Mouse (Mus musculus): ENCODE measurements around the gene Bicc1. TPM values are rescaled to one million over a fixed set of nuclear protein-coding genes. Genes with fewer than 3 reads are reported as not detected.

Gene Bicc1
- total RNA-seq, 2 experiments from 2014 or later = not detected

DNA sequence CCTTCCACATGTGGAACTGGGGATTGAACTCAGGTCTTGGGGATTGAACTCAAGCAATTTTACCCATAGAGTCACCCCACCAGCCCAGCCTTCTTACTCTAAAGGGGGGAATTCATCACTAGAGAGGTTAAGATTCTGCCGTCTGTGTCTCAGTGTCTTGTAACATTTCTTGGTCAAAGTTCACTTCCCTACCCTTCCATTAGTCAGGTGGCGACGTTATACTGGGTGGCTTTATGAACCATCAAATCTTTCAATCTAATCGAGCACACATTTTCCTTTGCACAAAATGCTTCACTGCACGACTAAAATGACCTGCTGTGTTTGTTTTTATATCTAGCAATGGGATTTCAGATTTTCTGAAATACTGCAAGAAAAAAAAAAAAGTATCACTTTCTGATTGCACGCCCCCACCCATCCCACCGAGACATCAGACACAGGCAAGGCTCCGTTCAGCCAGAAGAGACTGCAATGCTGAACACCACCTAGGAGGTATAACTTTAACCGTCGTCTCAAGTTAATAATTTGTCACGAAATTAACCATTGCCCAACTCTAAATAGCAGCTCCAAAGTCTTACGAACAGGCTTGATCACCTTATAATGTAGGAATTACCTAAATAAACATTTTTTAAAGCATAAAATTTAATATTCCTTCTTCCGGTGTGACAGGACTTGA is 32.1 kb downstream of the Bicc1 start:
- ATAC-seq (replicated peaks; ENCODE audit: low FRiP score, poor library complexity, severe bottlenecking) = no peak

DNA sequence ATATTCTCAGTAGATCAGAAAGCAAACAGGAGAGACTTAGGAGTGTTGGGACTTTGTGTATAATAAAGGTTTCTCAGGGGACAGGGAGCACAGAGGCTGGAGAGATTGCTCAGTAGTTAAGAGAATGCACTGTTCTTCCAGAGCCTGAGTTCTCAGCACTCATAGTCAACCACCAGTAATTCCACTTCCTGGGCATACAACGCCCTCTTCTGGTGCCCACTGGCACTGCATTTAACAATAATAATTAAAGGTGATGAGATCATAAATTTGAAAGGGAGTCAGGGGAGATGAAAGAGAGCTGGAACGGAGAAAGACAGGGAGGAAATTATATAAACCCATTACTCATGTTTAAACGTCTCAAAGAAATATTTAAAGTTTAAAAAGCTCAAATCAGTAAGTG is 35.5 kb downstream of the Bicc1 start:
- ATAC-seq (replicated peaks; ENCODE audit: low FRiP score, poor library complexity, severe bottlenecking) = no peak

DNA sequence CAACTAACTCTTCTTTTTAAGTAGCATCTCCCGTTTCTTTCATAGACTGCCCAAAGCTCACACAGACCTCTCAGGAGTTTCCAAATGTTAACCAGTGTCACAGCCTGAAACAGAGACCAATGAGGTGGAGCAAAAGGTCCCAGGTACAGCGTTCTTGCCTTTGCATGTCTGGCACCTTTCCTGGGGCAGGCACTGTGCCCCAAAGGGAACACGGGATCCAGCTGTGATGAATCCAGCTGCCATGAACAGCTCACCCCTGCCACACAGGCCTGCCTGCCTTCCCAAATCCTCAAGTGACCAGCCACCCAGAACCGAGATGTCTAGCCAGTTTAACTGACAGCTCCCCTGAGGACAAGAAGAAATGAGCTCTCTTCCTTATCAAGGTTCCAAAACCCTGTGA is 36.1 kb downstream of the Bicc1 start:
- ATAC-seq (replicated peaks; ENCODE audit: low FRiP score, poor library complexity, severe bottlenecking) = no peak

DNA sequence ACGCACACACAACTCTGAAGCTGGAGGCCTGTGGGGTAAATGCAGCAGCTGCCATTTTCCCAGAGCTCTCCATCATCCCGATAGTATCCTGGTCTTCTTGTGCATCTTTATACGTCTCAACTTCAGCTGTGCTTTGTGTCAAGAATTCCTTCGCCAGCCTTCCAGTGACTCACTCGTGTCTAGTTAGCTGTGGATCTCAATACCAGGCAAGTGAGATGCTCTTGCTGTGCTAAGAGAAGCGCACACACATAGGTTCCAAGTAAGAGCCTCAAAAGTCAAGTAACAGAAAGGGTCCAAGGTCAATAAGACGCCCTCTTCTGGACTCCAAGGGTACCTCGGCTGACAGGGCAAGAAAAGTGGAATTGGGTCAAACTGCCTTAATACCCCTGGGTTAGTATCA is 37.0 kb downstream of the Bicc1 start:
- no peak for ATAC-seq (replicated peaks; ENCODE audit: low FRiP score, poor library complexity, severe bottlenecking)

DNA sequence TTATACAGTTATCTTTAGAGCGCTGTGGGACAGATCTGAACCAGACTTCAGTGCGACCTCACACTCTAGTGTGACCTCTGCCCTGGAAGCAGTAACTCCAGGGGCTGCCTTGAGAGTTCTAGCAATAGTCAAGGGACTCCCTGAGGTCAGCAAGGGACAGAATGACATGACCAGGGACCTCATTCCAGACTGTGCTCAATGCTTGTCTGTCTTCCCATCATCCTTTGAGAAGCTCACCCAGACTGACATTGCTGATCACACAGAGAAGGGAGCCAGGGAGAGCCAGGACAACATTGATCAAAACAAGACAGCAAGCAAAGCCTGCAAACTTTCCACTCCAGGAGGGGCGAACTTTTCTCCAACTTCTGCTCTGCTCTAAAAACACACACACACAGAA is 38.7 kb downstream of the Bicc1 start:
- ATAC-seq (replicated peaks; ENCODE audit: low FRiP score, poor library complexity, severe bottlenecking) = no peak

DNA sequence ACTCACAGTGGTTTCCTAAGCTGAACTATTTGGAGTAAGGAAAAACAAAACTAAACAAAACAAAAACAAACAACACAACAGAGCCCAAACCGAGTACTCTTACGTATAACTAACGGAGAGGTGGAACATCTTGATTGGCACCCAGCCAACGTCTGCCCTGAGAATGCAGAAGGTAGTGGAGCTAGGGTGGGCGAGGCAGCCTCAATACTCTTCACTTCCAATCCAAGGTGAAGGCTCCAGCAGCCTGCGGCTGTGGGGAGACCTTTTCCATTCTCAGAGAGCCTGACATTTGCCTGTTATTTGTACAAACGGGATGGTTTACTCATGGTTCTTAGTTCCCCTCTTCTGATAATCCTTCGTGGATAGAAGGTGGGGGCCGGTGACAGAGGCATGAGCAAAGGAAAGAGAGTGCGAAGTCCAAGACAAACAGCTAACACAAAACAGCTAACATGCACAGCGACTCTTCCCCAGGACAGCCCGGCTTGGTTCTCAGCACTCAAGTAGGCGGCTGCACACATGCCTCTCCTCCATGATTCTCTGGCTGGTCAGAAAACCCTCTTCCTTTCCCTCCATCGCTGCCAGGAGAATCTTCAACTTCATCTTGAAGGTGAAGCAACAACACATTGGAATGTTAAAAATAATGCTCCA is 39.3 kb downstream of the Bicc1 start:
- ATAC-seq (replicated peaks; ENCODE audit: low FRiP score, poor library complexity, severe bottlenecking) = no peak

DNA sequence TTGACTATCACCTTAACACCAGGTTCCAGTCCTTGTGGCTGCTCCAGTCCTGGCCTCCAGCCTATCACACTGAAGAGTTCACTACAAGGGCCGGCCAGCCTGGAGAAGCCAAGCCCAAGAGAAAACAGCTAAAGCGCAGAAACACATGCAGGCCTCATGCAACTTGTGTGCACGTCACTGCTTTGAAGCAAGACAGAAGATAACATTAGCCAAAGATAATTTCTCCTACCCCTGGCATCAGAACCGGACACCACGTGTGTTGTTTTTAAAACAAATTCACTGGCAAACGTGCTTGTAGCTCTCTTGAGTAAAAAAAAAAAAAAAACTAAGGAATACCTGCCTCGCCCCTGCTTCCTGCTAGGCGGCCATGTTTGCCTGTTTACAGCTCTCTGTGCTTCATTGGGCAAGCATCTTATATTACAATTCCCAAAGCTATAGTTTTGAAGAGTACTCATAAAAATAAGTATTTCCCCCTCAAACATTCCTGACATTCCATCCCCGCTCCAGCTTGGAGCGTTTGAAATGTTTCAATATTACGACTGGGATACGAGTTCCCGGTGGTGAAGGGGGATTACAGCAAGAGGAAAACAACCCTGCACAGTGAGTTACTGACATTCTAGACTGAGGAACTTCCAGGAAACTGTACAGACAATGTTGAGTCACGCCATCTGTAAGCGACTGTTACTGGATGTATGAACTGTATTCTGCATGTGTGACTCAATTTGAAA is 40.2 kb downstream of the Bicc1 start:
- ATAC-seq (replicated peaks; ENCODE audit: low FRiP score, poor library complexity, severe bottlenecking) = no peak

DNA sequence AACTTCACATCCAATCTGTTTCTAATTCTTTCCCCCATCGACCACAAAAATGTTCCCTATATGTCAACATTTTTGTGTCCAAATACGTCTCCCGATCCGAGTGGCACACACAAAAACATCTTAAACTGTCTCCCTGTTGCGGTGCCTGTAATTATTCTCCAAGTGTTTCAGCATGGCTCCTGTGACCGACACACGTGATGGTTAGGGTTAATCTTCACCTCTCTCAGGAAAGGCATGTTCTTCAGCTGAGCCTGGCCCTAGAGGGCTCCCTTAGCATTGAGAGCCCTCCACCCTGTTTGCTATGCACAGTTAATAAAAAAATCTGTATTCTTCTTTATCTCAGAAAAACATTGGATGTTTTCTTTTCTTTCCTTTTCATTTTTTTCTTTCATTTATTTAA is 41.7 kb downstream of the Bicc1 start:
- ATAC-seq (replicated peaks; ENCODE audit: low FRiP score, poor library complexity, severe bottlenecking) = no peak

DNA sequence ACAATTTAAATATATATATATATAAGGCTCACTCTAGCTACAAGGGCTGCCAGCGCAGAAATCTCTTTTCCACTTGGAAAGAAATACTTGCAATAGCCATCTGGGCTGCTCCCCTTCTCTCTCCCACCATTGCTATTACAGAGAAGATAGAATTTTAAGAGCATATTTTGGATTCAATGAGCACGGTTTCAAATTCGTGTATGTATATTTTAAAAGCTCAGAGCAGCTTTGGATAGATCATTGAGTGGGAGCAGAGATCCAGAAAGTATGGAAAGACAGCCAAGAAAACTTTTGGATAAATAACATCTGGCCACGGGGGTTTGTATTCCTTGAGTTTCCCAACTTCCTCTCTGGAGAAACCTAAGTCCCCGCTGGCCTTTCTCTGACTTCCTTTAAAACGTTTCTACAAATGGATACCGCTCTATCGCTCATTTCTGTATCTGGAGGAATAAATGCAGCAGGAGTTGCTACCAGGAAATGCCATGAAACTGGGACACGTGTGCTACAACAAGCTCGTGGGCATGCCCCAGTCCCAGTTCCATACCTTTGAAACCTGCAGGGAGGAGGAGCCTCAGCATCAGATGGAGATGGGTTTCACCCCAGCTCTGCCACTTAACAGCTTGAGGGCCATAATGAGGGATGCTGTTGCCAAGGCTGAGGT is 45.1 kb downstream of the Bicc1 start:
- no peak for ATAC-seq (replicated peaks; ENCODE audit: low FRiP score, poor library complexity, severe bottlenecking)

DNA sequence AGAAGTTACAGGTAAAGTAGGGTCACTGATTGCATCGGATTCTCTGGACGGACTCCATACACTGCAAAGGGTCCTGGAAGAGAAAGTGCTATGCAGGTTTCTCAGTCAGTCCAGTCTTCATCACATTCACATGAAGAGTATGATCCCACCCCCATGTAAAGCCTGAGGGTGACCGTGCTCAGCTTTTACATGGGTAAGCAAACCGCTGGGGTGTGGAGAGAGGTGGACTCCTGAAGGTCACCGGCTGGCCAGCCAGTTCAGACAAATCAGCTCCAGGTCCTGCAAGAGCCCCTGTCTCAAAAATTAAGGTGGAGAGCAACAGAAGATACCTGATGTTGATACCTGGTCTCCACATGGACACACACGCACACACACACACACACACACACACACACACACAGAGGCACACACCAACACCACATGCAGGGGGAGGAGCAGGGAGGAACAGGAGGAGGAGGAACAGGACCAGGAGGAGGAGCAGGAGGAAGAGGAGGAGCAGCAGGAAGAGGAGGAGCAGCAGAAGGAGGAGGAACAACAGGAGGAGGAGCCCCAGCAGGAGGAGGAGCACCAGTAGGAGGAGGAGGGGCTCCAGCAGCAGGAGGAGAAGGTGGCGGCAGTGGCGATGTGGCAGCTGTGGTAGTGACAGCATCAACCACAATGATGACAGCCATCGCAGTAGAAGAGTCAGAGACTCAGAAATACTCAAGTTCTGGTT is 52.9 kb downstream of the Bicc1 start:
- no peak for ATAC-seq (replicated peaks; ENCODE audit: low FRiP score, poor library complexity, severe bottlenecking)

DNA sequence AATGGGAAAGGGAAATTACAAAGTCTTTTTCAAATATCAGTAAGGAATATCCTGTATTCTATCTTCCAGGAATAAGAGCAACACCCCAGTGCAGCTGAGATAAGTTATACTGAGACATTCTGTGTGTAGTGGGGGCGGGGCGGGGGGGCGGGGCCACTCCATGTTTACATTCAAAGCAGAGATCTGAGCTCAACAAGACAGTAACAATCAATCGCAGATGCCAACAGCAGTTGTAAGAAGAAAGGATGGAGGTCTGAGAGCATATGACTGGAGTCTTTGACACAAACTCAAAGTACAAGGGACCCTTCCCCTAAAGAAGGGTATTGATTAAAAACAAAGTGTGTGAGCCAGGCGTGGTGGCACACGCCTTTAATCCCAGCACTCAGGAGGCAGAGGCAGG is 54.7 kb downstream of the Bicc1 start:
- ATAC-seq (replicated peaks; ENCODE audit: low FRiP score, poor library complexity, severe bottlenecking) = no peak

DNA sequence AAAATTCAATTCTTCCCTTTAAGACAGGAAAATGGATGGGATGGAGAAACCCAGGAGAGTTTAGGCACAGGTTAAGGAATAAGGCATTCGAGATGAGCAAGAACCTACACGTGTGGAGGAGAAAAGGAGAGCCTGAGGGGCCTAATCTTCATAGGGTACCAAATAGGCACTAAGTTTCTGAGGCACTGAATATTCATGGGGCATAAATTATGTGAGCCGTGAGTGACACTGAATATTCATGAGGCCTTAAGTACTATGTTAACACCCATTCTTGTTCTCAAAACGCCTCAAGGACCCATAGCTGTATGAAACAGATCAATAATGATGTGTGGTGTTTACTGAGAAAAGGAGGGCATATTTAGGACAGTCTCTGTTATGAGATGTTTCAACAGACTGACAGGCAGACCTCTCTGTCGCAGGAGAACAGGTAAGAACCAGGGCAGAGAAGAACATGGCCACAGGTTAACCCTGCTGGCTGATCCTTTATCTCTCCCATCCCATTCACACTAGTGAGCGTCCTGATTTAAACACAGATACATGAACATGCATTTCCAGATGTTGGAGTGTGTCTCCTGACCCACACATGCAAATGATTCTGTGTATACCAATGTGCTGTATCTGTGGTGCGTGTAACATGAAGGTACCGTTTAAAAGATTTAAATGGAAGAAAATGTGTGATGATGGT is 58.5 kb downstream of the Bicc1 start:
- no peak for ATAC-seq (replicated peaks; ENCODE audit: low FRiP score, poor library complexity, severe bottlenecking)

DNA sequence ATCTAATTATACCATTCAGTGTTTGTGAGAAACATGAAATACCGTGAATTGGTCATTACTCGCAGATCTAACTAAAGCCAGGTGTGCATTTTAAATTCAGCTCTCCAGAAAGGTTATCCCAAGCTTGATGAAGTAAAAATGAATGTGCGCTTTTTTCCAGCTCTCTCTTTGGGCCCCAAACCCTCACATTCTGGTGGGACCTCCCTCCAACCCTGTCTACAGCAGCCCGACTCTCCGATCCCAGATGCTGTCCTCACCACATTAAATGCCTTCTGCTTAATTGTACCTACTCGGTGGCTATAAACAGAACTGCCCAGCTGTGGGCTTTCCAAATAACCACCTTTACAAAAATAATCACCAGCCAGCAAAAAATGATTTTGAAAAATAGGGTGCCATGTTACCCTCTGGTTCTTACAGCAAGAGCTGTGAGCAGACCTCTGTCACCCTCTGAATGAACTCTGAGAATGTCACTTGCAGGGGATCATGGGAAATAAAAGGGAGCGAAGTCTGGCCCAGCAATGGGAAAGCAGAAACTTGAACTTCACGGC is 64.7 kb downstream of the Bicc1 start:
- no peak for ATAC-seq (replicated peaks; ENCODE audit: low FRiP score, poor library complexity, severe bottlenecking)

DNA sequence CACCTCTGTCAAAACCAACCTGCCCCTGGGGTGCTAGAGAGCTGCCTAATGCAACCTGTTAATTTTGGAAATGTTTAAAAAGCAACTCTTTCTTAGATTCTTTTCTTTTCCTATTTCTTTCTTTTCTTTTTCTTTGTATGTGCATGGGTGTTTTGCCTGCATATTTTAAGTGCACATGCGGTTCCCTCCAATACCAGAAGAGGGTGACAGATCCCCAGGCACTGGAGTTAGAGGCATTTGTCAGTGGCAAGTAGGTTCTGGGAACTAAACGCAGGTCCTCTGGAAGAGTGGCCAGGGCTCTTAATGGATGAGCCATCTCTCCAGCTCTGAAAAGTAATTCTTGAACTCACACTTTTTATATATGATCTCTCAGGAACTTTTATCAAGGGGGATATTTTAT is 66.2 kb downstream of the Bicc1 start:
- ATAC-seq (replicated peaks; ENCODE audit: low FRiP score, poor library complexity, severe bottlenecking) = no peak

DNA sequence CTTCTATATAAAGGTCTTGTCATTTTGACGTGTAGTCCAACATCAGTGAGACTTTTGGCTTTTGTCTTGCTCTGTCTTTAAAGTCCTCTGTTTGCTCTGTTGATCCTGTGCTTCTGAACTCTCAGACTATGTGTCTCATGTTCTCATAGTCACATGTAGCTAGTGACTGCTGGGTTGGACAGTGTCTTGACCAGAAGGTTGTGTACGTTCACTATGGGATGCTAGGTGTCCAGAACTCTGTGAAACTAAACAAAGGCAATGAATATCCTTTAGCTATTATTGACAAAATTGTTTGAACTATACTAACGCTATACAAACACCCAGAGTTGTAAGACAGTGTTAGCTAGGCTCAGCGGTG is 72.2 kb downstream of the Bicc1 start:
- ATAC-seq (replicated peaks; ENCODE audit: low FRiP score, poor library complexity, severe bottlenecking) = no peak

DNA sequence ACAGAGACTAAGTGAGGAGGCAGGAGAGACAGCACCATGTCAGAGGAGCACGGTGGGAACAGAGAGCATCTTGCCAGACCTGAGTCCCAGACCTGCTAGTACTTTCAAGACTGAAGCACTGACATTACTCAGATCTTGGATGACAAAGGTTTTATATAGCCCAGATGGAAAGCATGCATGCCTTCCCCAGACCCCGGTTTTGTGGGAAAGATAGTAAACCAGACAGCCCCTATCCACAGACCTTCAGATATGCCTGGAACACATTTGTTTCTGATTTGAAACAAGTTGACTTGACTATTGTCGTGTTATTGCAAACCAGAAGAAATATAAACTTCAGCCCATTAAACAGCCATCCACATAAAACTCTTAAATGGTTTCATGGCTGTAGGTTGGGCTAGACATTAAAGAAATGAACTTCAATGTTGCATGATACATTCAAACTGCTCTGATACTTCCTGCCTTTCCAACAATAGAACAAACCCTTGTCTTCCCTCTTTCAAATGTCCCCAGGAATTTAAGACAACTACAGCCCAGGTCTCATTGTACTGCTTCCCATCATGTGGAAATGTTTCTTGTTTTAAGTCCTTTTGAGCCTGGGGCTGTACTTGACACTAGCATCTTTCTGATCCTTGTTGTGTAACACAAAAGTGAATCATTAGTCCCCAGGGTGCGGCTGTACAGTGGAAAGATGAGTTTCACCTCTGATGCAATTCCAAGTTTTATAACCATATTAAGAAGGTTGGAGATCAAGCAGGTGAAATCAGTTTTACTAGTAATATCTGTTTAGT is 72.7 kb downstream of the Bicc1 start:
- ATAC-seq (replicated peaks; ENCODE audit: low FRiP score, poor library complexity, severe bottlenecking) = no peak

DNA sequence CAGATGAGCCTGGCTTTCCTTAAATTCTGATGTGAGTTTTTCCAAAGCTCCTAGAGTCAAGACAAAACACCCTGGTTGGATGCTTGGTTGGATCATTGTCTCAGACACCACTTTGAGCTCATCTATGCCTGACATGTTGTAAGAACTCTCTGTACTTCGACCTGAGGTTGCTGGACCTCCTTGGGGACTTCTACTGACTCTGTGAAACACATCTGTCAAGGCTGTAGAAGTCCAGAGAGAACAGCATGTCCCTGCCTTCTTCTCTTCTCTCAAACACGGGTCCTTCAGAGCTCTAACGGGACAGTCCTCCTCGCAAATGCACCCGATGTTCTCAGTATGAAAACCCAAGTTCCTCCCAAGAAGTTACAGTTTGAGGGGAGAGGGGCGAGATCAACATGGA is 76.5 kb downstream of the Bicc1 start:
- no peak for ATAC-seq (replicated peaks; ENCODE audit: low FRiP score, poor library complexity, severe bottlenecking)

DNA sequence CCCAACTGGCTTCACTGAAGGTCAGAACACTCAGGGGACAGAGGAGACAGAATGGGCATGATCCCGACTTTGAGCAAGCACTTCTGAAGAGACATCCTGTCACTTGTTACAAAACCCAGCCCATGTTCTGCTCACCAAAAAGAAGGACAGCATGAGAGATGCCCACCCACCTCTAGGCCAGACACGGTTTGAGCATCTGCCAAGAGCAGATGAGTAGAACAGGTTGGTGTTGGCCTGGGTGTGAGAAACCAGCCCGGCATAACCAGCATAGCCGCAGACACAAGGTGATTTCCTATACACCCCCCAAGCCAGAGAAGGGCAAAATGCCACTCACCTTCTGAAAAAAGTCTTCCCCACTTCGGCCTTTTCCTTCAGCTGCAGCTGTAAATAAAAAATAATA is 80.6 kb downstream of the Bicc1 start:
- ATAC-seq (replicated peaks; ENCODE audit: low FRiP score, poor library complexity, severe bottlenecking) = no peak

DNA sequence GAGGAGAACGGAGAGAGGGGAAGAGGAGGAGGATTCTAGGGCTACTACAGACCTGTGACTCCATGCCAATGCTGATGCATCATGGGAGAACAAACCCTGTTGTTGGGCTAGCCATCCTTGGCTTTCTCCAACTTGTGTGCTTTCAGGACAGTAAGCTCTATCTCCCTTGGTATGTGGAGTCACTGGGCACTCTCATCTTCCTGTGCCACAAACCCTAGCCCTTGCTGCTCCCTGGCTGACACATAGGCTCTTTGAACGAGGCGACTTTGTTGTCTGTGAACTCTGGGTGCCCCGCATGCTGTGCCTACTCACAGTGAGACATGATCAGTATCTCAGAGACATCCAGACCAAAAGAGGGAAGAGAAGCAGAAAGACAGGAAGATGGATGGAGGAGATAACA is 94.5 kb downstream of the Bicc1 start:
- no peak for ATAC-seq (replicated peaks; ENCODE audit: low FRiP score, poor library complexity, severe bottlenecking)

Measured in erythroblast, adult 5-6 weeks (primary cell).